Mouse (Mus musculus): ENCODE measurements around the gene Ms4a6b.

DNA sequence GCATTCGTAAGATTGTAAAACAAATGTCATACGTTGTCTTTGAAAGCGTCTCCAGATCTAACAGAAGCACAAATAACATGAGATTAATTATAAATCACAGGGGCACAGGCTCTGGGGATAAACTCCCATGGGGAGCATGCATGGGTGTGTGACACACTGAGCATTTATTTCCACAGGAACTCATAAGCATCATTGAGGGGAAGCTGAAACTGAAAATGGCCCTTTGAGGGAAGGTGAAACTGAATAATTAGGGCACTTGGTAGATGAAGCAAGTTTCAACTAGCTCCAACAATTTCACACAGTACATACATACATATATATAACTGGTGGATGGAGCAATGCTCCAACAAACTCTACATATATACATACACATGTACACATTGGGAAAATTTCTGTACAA, 21.8 kb upstream of the Ms4a6b start:
- TF ChIP-seq GATA1 (IDR thresholded peaks at IDR 0.05; ENCODE audit: borderline replicate concordance, low read length) (no peak), FLI1 (IDR thresholded peaks at IDR 0.05; ENCODE audit: low read length) (no peak)

Measured in megakaryocyte, embryonic 14.5 days (primary cell).